Mouse (Mus musculus): ENCODE data around the gene Rnase4.

DNA sequence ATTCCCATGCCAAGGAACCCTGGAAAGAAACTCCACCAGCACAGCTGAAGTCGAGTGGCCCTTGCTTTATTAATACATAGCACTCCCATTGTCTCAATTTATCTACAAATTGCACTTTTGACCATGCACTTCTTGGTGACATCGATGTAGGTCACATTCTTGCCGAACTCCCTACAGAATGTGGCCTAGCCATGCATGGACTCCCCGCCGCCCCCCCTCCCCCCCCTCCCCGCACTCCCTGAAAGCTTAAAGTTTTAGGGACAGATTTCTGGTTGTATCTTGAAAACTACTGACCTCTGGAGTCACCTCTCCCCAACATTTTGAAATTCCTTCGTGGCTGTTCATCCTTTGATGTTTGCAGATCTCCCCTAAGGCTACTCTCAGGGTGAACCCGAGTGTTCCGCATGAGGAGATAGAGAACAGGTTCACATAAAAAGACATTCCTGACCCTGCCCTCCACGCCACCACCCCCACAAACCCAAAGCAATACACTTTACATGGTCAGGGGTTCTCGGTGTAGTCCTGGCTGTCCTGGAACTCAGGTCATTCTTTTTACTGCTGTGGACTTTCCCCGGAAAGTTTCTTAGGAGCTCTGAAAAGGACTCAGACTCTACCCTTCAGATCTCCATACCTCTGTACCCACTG lies 23.2 kb downstream of the Rnase4 start, which contains the start of gene Eddm3b:
- TF ChIP-seq CTCF (IDR thresholded peaks at IDR 0.05) (no peak), EP300 (IDR thresholded peaks at IDR 0.05; ENCODE audit: insufficient read depth, low read depth, low read length) (no peak), POLR2A (IDR thresholded peaks at IDR 0.05; ENCODE audit: insufficient read depth, low read depth, low read length) (no peak)
